Mouse (Mus musculus) heart, adult 2 months (tissue): ENCODE data around the gene Gsg1l.

ENCODE experiments used
- CTCF ChIP-seq: fragments of 200-600 bp; IDR thresholded peaks from 2 replicates; pipeline ENCODE4 v1.8.1; 2022; ENCODE audit warnings: antibody characterized with exemption, mild to moderate bottlenecking, moderate library complexity
- EP300 ChIP-seq: fragments of 200-500 bp; IDR thresholded peaks from 2 replicates; pipeline ENCODE4 v1.6.1; 2011; ENCODE audit warnings: low read depth, low read length, control low read depth; ENCODE audit not compliant: insufficient read depth
- POLR2A ChIP-seq: fragments of 200-500 bp; IDR thresholded peaks from 2 replicates; pipeline ENCODE4 v1.6.1; 2011; ENCODE audit warnings: mild to moderate bottlenecking, low read depth, low read length, control low read depth; ENCODE audit not compliant: insufficient read depth

DNA sequence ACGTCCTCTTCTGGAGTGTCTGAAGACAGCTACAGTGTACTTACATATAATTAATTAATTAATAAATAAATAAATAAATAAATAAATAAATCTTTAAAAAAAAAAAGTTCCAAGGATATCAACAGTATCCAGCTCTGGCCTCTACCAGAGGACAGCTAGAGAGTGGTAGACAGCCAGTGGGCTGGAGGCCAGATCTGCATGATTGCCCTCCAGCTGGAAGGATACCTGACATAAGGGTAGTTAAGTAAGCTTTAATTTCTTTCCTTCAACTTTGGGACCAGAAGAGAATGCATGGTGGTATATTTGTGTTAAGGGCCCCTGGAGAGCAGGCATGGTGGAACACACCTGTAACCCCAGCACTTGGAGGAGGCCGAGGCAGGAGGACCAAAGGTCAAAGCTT lies 17.6 kb upstream of the Gsg1l start:
- no peak for TF ChIP-seq CTCF
- no peak for TF ChIP-seq POLR2A
- TF ChIP-seq EP300 = no peak
